Mouse (Mus musculus): ENCODE results near the gene Plpp1.

Plpp1 gene

GRCm38 (mm10) chr13:112811708-112812403, 11.3 kb downstream of the Plpp1 start:
- no peak for DNase-seq (ENCODE audit: extremely low spot score, low read depth, low spot score)

GRCm38 (mm10) chr13:112815996-112816395, 15.4 kb downstream of the Plpp1 start:
- no peak for DNase-seq (ENCODE audit: extremely low spot score, low read depth, low spot score)

- DNase-seq (ENCODE audit: extremely low spot score, low read depth, low spot score) = no peak
Measured at GRCm38 (mm10) chr13:112818125-112818524, 17.5 kb downstream of the Plpp1 start.

GRCm38 (mm10) chr13:112822413-112822812, 21.8 kb downstream of the Plpp1 start:
- DNase-seq (ENCODE audit: extremely low spot score, low read depth, low spot score) = no peak

- no peak for DNase-seq (ENCODE audit: extremely low spot score, low read depth, low spot score)
Measured at GRCm38 (mm10) chr13:112823236-112823910, 22.8 kb downstream of the Plpp1 start.

GRCm38 (mm10) chr13:112823911-112824648, 23.5 kb downstream of the Plpp1 start:
- no peak for DNase-seq (ENCODE audit: extremely low spot score, low read depth, low spot score)

GRCm38 (mm10) chr13:112825479-112825878, 24.9 kb downstream of the Plpp1 start:
- DNase-seq (ENCODE audit: extremely low spot score, low read depth, low spot score) = no peak

- DNase-seq (ENCODE audit: extremely low spot score, low read depth, low spot score) = no peak
Measured at GRCm38 (mm10) chr13:112829619-112830018, 29.0 kb downstream of the Plpp1 start.

GRCm38 (mm10) chr13:112832589-112832988, 32.0 kb downstream of the Plpp1 start:
- DNase-seq (ENCODE audit: extremely low spot score, low read depth, low spot score) = no peak

GRCm38 (mm10) chr13:112833253-112833894, 32.8 kb downstream of the Plpp1 start:
- no peak for DNase-seq (ENCODE audit: extremely low spot score, low read depth, low spot score)

GRCm38 (mm10) chr13:112833895-112834263, 33.3 kb downstream of the Plpp1 start:
- DNase-seq (ENCODE audit: extremely low spot score, low read depth, low spot score) = no peak

- no peak for DNase-seq (ENCODE audit: extremely low spot score, low read depth, low spot score)
Measured at GRCm38 (mm10) chr13:112835113-112835512, 34.5 kb downstream of the Plpp1 start.

GRCm38 (mm10) chr13:112836951-112837350, 36.4 kb downstream of the Plpp1 start:
- no peak for DNase-seq (ENCODE audit: extremely low spot score, low read depth, low spot score)

GRCm38 (mm10) chr13:112837621-112838155, 37.1 kb downstream of the Plpp1 start:
- no peak for DNase-seq (ENCODE audit: extremely low spot score, low read depth, low spot score)

GRCm38 (mm10) chr13:112838562-112839232, 38.1 kb downstream of the Plpp1 start:
- DNase-seq (ENCODE audit: extremely low spot score, low read depth, low spot score) = no peak

GRCm38 (mm10) chr13:112840241-112841087, 39.9 kb downstream of the Plpp1 start:
- no peak for DNase-seq (ENCODE audit: extremely low spot score, low read depth, low spot score)

- DNase-seq (ENCODE audit: extremely low spot score, low read depth, low spot score) = no peak
Measured at GRCm38 (mm10) chr13:112845931-112846330, 45.3 kb downstream of the Plpp1 start.

GRCm38 (mm10) chr13:112853710-112854316, 53.2 kb downstream of the Plpp1 start:
- DNase-seq (ENCODE audit: extremely low spot score, low read depth, low spot score) = no peak

GRCm38 (mm10) chr13:112854402-112854801, 53.8 kb downstream of the Plpp1 start:
- no peak for DNase-seq (ENCODE audit: extremely low spot score, low read depth, low spot score)
